Mouse (Mus musculus): ENCODE data around the gene Inafm1.

DNA sequence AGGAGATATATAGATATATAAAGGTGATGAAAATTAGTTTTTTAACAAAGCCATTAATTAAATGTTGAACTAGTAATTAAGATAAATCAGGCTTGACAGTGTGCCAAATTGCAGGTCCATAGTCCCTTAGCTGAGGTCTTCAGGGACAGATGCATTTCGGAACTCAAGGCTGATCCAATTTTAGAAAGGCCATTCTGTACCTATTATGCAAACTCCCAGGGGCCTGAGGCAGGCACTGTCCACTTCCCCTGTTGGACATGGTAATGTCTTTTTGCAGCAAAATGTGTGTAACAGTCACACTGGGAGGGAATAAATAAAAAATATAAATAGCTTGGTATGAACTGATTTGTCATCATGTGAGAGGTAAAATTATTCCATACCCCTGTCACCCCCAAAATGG, 2.3 kb downstream of the Inafm1 start:
- TF ChIP-seq CTCF (IDR thresholded peaks at IDR 0.05; ENCODE audit: low read depth, low read length) (no peak), GATA1 (IDR thresholded peaks at IDR 0.05; ENCODE audit: borderline replicate concordance, low read length) (no peak), TAL1 (conservative IDR thresholded peaks at IDR 0.05; ENCODE audit: low read depth, low read length) (no peak)

Measured in G1E (cell line).